Mouse (Mus musculus) frontal cortex, adult 2 months (tissue): ENCODE measurements at regions not wholly inside any gene's neighbourhood (a gene's known extent, or its start where the extent isn't known, plus 50 kb on each side); places are given as distances from the start of the nearest gene placed in this dataset.

Experiments used
- DNase-seq, 2 experiments: peaks; one replicate each; pipeline ENCODE4 v3.0.0; 2022; ENCODE audit warnings: low spot score in 1 of 2; ENCODE audit errors: extremely low spot score in 1 of 2

- DNase-seq: peak in 1 of 2 experiments; percentile 20
These were observed 168.3 kb upstream of the Azi2 start for GRCm38 (mm10) chr9:117872021-117872386.

GRCm38 (mm10) chr9:117870616-117871015 is 169.7 kb upstream of the Azi2 start:
- peak in 1 of 2 experiments; percentile 11 for DNase-seq

GRCm38 (mm10) chr9:117863944-117864343 is 176.4 kb upstream of the Azi2 start:
- no peak for DNase-seq

GRCm38 (mm10) chr9:117863318-117863717 is 177.0 kb upstream of the Azi2 start:
- DNase-seq: no peak

- no peak for DNase-seq
These were observed 180.7 kb upstream of the Azi2 start for GRCm38 (mm10) chr9:117859580-117860045.

- no peak for DNase-seq
These were observed 196.8 kb upstream of the Azi2 start for GRCm38 (mm10) chr9:117843531-117843930.

GRCm38 (mm10) chr9:117836696-117837380 is 203.5 kb upstream of the Azi2 start:
- no peak for DNase-seq

GRCm38 (mm10) chr9:117833586-117833985 is 203.9 kb upstream of the Rbms3 start:
- DNase-seq: no peak

GRCm38 (mm10) chr9:117814661-117815060 is 184.9 kb upstream of the Rbms3 start:
- no peak for DNase-seq

- DNase-seq: no peak
These were observed 183.5 kb upstream of the Rbms3 start for GRCm38 (mm10) chr9:117813216-117813615.

GRCm38 (mm10) chr9:117805812-117806211 is 176.1 kb upstream of the Rbms3 start:
- no peak for DNase-seq

- DNase-seq: no peak
These were observed 154.5 kb upstream of the Rbms3 start for GRCm38 (mm10) chr9:117784186-117784591.

GRCm38 (mm10) chr9:117754651-117755050 is 124.9 kb upstream of the Rbms3 start:
- DNase-seq: no peak

GRCm38 (mm10) chr9:117753466-117753865 is 123.8 kb upstream of the Rbms3 start:
- no peak for DNase-seq

- DNase-seq: no peak
These were observed 115.2 kb upstream of the Rbms3 start for GRCm38 (mm10) chr9:117744906-117745305.

GRCm38 (mm10) chr9:117729366-117729765 is 99.7 kb upstream of the Rbms3 start:
- DNase-seq: no peak

GRCm38 (mm10) chr9:117720161-117720598 is 90.5 kb upstream of the Rbms3 start:
- no peak for DNase-seq

- DNase-seq: no peak
These were observed 87.6 kb upstream of the Rbms3 start for GRCm38 (mm10) chr9:117717346-117717745.

GRCm38 (mm10) chr9:117716476-117716875 is 86.8 kb upstream of the Rbms3 start:
- DNase-seq: no peak

GRCm38 (mm10) chr9:117714741-117715675 is 85.3 kb upstream of the Rbms3 start:
- no peak for DNase-seq

GRCm38 (mm10) chr9:117713121-117713520 is 83.4 kb upstream of the Rbms3 start:
- DNase-seq: no peak

GRCm38 (mm10) chr9:117711793-117712192 is 82.1 kb upstream of the Rbms3 start:
- DNase-seq: no peak
